Mouse (Mus musculus) 416B (cell line): ENCODE measurements at regions not wholly inside any gene's neighbourhood (a gene's known extent, or its start where the extent isn't known, plus 50 kb on each side); places are given as distances from the start of the nearest gene placed in this dataset.

ENCODE experiments used
- DNase-seq: peaks from one replicate; pipeline ENCODE4 v3.0.0; 2011; ENCODE audit warnings: low read depth

DNA sequence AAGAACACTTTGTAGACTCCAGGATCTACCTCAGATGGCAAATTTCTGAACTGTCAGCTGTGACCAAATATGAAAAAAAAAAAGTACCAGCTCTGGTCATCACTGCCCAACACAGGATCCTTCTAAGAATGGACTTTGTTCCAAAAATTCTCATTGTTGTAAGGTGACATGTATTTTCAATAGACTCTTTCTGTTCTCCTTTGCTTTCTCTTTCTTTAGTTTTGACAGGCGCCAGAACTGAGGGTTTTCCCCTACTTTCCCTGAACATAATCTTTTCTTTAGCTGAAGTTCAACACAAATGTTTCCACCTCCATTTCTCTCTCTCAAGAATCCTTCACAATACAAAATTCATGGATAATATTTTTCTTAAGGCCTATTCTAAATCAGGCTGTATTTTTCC is 579.1 kb upstream of the C030005K15Rik start:
- DNase-seq: no peak

DNA sequence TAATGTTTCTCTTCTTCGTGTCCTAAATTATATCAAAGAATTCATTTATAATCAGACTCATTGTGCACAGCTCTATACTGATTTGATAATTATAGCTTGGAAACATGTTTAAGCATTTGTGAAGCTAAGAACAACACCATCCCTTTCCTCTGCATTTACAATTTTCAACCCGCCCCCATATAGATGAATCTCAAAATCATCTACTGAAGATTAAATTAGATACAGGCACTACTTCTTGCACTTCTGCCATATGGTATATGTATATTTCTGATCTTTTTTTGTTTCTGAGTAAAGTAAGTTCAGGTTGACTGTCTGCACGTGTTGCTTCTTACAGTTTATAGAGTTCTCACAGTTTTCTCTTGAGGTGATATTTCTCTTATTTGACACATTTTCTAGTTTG is 583.1 kb upstream of the C030005K15Rik start:
- DNase-seq: no peak

DNA sequence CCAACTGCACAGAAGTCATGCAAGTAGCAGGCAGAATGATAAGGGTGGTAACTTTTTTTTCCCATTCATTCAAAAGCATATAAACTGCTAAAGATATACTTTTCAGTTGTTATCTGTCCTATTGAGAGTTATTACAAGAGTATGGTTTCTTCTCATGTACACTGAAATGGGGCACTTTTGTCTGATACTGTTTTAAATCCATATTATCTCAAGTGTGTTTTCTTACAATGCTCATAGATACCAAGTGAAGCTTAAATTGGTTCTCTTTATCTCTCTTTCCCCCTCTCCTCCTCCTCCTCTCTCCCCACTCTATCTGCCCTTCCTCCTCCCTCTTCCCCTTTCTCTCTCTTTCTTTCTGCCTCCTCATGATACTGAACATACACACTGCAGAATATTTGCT is 584.8 kb upstream of the C030005K15Rik start:
- DNase-seq: no peak

DNA sequence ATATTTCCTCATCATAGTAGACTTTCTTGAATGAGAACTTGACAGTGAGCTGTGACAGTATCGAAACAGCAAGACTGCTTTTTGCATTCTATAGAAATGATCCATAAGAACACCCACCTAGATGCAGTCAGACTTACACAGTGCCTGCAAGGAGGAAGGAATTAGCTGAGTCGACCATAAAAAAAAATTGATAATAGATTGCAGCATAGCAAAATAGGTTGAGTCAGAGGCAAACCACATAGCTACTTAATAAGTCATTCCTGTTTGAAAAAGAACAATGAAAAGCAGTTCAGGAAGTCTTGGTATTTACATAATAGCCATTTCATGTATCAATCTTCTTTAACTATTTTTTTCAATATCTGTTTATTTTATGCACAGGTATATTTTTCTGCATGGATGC is 591.9 kb upstream of the C030005K15Rik start:
- DNase-seq: no peak

DNA sequence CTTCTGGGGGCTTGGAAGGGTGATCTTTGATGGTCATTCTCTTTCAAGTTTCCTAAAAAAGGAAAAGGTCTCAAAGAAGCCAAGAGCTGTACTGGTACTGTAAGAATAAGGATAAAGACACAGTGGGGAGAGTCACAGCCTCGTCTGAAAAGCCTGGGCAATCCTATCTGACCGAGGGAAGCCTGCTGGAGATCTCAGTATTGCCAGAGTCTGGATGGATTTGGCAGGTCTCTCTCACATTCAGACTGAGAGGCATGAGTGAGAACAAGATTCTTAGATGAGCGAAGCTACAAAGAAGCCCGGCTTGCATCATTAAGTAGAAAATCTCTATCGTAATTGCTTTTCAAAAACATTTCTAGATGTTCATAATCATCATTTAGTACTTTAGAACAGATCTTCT is 590.4 kb upstream of the Atp2b1 start:
- no peak for DNase-seq

GRCm38 (mm10) chr10:98324591-98324990 is 589.6 kb upstream of the Atp2b1 start:
- no peak for DNase-seq

DNA sequence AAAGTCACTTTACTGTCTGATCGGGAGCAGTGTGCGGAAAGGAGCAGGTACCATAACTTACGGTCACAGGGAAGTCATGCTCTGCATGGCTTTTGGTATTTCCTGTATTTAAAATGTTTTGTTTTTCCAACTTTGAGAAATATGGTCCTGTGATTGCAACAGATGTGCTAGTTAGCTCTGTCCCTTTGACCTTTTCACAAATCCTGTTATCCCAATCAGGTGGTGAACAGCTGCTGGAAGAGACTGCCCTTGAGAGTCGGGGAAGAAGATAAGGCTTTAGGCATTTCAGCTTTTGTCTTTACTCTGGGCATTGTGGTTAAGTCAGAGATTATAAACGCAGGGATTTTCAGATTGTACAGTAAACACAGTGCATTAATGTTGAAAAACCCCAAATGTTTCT is 588.5 kb upstream of the Atp2b1 start:
- no peak for DNase-seq

DNA sequence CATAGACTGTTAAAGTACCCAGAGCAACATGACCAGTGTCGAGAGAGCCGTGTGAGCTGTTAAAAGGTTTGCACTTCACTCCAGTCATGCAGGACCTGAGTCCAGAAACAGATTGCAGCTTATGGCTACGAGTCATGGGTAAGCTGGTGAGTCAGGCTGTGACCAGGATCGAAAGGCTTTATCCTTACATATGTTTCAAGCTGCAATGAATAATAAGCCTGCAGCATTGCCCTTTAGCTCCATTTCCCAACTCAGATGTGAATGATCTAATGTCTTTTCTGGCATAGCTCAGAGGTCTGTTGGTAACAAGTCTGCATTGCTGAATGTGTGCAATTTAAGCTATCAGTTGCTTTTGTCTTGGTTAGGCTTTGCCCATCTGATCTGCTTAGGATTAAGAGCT is 581.5 kb upstream of the Atp2b1 start:
- DNase-seq: no peak

DNA sequence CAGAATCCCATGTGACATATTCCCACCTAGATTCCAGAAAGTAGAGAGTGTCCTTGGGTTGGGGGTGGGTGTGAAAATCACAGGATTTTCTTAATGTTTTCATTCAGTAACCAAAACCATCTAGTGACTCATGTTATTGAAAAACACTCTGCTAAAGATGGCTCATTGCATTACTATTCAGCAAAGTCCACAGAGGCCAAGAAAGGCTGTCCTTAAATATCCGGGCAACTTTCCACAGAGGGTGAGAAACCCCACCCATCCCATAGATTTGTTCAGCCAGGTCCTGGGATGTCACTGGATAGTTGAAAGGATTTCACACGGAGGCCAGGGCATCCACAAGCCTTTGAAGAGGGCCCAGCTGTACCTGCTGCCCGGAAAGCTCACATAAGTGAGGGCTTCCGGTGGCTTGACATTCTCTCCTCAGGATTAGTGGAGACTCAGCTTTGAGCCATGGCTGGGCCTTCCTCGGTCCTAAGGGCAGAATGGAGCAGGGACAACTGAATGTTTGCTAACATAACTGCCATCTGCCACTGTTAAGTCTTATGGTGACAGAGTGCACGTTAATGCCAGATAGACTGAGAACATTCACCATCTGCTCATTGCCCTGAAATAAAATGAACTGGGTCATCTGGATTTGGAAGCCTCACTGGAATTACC is 580.7 kb upstream of the Atp2b1 start:
- no peak for DNase-seq

- DNase-seq: no peak
These were observed 570.4 kb upstream of the Atp2b1 start for GRCm38 (mm10) chr10:98343827-98344226.

DNA sequence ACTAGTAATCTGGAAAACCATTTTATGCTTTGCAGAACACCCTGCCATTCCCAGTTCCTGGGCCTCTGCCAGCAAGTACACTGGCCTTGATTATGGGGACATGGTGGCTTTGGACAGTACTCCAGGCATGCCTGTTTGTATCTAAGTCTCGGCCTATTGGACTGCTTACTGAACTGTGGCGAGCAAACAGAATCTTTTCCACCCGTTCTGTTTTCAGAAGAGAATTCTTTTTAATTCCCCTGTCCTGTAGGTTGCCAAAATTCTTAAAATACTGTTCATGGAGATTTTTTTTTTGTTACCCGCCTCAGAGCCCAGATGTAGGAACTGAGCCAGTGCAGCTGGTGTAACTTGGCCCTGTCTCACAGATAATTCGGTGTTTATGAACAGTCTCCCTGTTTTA is 564.7 kb upstream of the Atp2b1 start:
- DNase-seq: no peak

- no peak for DNase-seq
These were observed 563.8 kb upstream of the Atp2b1 start for GRCm38 (mm10) chr10:98350318-98350926.

DNA sequence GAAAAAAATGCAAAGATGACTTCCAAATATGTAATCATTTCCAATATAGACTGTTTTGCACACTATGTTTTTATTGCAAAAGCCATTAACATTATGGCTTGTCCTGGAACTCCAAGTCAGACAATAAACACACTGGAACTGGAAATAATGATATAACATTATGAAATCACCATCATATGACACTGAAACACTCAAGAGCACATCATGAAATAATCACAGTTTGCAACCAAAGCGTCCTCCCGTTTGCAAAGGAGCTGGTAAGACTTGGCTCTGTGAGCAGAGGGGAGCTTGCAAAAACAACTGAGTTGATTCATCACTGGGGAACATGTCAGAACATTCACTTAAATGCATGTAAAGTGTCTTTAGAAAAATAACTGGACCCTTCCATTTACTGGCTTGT is 562.1 kb upstream of the Atp2b1 start:
- DNase-seq: no peak

DNA sequence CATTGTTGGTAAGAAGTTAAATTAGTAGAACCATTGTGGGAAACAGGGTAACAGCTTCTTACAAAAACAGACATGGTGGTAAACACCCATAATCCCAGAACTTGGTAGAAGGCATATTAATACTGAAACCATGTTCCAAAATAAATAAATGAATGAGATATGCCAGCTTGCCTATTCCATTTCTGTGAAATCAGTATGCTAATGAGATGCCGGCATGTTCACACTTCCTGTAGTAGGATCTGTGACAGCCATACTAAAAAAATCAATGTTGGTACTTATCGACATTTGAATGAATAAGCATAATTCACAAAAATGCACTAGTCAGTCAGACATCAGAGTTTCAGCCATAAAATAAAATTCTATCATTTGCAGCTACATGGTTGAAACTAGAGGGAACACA is 559.7 kb upstream of the Atp2b1 start:
- no peak for DNase-seq

GRCm38 (mm10) chr10:98364604-98365003 is 549.6 kb upstream of the Atp2b1 start:
- no peak for DNase-seq

DNA sequence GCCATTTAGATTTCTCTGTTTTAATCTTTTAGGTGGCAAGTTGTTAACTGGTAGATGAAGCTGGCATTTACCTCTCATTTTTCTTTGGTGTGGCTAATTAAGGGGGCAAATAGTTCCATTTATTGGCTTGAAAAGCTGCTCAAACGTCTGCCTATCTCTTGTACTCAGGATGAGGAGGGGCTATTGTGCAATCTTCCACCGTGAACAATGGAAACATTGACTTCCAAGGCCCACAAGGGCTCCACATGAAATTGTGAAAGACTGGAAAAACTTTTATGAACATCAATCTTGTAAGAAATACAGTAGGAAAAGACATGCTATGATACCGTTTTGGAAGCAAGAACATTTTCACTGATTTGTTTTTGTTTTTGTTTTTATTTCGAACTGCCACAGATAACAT is 541.6 kb upstream of the Atp2b1 start:
- DNase-seq: peak; percentile 1

GRCm38 (mm10) chr10:98373314-98373713 is 540.9 kb upstream of the Atp2b1 start:
- no peak for DNase-seq

DNA sequence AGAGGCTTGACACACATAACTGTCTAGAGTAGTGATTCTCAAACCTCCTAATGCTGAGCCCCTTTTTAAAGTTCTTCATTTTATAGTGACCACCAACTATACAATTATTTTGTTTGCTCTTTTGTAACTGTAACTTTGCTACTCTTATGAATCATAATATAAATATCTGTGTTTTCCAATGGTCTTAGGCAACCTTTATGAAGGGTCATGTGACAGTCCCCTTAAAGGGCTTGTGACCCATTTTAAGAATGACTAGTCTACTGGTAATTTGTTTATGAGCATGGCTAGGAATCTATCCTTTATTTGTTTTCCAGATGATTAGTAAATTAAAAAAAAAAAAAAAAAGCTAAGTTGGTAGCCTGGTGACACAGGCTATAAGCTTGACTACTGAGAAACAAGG is 539.5 kb upstream of the Atp2b1 start:
- DNase-seq: no peak

- DNase-seq: no peak
These were observed 525.7 kb upstream of the Atp2b1 start for GRCm38 (mm10) chr10:98388543-98388942.

DNA sequence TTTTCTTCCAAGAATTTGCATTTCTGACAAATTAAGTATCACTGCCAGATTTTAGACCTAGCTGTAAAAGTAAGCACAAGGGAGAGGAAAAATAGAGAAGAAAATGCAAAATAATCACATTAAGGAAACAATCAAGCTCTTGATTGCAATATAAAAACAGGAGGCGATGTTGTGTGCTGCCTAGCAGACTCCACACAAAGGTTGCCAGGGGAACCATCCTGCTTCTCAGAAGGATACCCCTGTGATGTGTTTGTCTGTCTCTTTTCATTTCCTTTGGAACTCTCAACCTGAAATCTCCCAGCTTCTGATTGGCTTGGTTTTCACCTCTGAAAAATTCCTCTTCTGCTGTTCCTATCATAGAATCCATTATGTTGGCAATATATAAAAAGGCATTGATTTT is 514.3 kb upstream of the Atp2b1 start:
- no peak for DNase-seq

- DNase-seq: no peak
These were observed 496.1 kb upstream of the Atp2b1 start for GRCm38 (mm10) chr10:98417807-98418743.

DNA sequence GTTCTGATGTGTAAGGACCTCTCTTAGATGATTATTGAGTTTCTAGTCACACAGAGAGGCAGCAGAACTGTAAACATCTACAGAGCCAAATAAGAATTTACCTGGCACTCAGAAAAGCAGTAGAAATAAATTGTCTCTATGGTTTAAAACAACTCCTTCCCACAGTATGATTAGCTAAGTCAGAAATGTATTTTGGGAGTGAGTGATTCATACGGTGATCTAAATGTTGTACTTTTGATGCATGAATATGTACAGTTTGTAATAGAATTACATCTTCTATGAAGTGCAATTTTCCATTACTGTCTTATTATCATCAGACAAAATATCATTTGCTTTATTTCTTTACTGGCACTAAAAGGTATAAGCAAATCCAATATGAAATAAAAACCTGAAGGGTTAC is 489.8 kb upstream of the Atp2b1 start:
- DNase-seq: no peak

DNA sequence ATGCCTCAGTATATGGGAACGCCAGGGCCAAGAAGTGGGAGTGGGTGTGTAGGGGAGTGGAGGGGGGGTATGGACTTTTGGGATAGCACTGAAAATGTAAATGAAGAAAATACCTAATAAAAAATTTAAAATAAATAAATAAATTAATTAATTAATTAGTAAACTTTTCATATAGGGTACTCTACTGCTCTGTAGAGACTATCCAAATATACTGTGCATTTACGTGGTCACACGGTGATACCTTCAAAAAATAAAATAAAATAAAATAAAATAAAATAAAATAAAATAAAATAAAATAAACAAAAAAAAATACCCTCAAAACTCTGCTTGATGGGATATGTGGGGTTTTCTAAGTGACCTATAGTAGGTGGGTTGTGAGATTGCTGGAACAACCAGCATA is 479.2 kb upstream of the Atp2b1 start:
- no peak for DNase-seq
